Mouse (Mus musculus): Measurements from ENCODE around the gene Dchs1. TPM values are rescaled to one million over a fixed set of nuclear protein-coding genes. Genes with fewer than 3 reads are reported as not detected.
A peak's percentile ranks its signal among the peaks of the same experiment; 100 is the strongest.
"Not testable (repeated sequence)": the region's sequence is repeated elsewhere in the genome, so short reads cannot be mapped to it uniquely, and the experiment has no call there.

Dchs1 gene
- polyA plus RNA-seq, 1 experiment from 2014 or later = 13.4 TPM

DNA sequence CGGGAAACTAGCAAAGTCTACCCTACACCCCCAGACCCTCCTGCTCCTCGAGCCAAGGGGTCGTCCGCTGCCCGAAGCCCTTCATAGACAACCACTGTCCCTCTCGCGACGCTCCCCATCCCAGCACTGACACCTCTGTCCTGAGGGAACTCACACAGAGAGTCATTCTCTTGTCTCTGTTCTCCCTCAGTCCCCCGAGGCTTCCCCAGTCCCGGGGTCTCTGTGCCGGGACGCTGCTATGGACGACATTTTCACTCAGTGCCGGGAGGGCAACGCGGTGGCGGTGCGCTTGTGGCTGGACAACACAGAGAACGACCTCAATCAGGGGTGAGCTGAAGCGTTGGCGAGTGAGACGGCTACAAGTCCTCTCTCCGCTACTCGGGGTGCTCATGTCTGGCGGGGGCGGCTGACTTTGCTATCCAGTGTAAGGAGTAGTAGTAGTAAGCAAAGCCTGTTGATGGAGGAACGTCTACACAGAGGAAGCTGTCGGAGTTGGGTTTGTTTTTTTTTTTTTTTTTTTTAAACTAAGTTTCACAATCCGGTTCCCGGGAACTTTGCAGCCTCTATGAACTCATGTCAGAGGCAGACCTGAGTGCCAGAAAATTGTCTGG lies 50.4 kb downstream of the Dchs1 start, which contains the start of gene Rrp8:
Gene Rrp8, minus strand, starts transcription at position 475 of the 611 bp plus-strand sequence.
- peaks cover 42% of the 10 kb centered on the region for H3K4me1 ChIP-seq (replicated peaks)
- no peak for DNase-seq (ENCODE audit: low spot score)
- H3K27me3 ChIP-seq (ENCODE audit: insufficient read depth, poor library complexity, severe bottlenecking) = no peaks in the 10 kb centered on the region
- WGBS = under 1% methylated on average over 30 of the region's 30 CpGs
- peaks cover 54% of the 10 kb centered on the region for H3K36me3 ChIP-seq
- no peaks in the 10 kb centered on the region for H3K9me3 ChIP-seq
- peak within 1 kb of the TSS; percentile 96 for H3K27ac ChIP-seq
- peak within 1 kb of the TSS; percentile 89 for H3K4me3 ChIP-seq

DNA sequence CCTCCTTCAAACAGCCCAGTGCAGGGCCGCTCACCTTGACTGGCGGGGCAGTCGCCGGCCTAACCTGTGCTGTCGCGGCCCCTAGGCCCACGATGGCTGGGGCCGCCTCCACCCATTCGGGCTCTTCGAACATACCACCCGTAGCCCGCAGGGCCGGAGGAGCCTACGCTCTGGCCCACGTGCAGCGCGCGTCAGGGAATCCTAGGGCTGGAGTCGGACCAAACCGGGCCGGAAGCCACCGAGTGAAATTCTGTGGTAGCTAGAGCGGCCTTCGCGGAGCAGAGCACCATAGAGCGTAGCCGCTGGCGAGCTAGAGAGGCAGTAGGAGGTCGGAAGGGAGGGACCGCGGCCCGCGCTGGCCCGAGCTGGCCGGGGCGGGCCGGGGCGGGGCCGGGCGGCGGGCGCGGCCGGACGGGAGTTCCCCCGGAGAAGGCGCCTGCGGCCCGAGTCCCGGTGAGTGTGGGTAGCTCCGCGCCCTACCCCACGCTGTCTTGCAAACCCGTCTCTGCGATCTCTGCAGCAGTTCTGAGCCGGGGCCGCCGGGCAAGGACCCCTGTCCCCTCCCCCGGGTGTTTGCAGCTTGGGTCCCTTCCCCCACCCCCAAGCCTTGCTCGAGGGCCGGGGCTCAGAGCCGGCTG lies 51.1 kb downstream of the Dchs1 start, which contains the start of gene Ilk:
Gene Ilk, plus strand, starts transcription at position 329 of the 638 bp plus-strand sequence.
- Histone ChIP-seq H3K27me3 (ENCODE audit: insufficient read depth, poor library complexity, severe bottlenecking) (no peaks in the 10 kb centered on the region), H3K9me3 (no peaks in the 10 kb centered on the region), H3K4me1 (replicated peaks) (peaks cover 42% of the 10 kb centered on the region), H3K4me3 (peak within 1 kb of the TSS; percentile 89), H3K27ac (peak within 1 kb of the TSS; percentile 96), H3K36me3 (peaks cover 54% of the 10 kb centered on the region)
- under 1% methylated on average over 62 of the region's 62 CpGs for WGBS
- DNase-seq (ENCODE audit: low spot score) = peak; percentile 90

DNA sequence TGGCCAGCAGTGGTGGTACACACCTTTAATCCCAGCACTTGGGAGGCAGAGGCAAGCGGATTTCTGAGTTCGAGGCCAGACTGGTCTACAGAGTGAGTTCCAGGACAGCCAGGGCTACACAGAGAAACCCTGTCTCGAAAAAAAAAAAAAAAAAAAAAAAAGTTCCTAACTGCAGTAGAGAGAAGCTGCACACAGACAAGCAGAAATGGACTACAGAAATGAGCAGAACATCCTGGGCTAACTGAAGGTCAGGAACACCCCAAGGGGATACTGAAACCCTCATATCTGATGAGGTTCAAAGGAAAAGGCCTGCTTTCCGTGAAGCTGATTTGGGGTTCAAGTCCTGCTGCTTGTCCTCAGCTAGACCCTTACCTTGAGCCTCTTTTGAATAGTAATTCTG lies 52.0 kb downstream of the Dchs1 start:
- peaks cover 54% of the 10 kb centered on the region for H3K36me3 ChIP-seq
- H3K27me3 ChIP-seq (ENCODE audit: insufficient read depth, poor library complexity, severe bottlenecking); DNase-seq (ENCODE audit: low spot score); H3K9me3 ChIP-seq: not testable (repeated sequence)
- WGBS = 62% methylated on average over 4 of the region's 4 CpGs
- H3K27ac ChIP-seq = peak overlapping the region; percentile 96
- peaks cover 42% of the 10 kb centered on the region for H3K4me1 ChIP-seq (replicated peaks)
- H3K4me3 ChIP-seq = peak overlapping the region; percentile 89

DNA sequence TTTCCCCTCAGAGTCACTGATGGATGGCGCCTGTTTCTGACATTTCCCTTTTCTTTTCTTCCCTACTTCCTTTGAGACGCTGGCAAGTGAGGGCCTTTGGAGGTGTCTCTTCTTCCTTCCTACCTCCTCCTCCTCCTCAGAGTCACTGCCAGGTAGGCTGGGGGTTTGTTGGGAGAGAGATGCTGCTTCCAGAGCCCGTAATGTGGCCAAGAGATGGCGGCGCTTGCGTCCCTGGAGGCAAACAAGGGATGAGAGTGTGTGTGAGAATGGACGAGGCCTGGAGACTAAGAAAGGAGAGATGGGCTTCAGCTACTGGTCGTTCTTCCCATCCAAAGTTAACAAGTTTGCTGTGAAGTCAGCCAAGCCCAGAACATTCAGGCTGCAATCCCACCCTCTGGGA lies 52.6 kb downstream of the Dchs1 start:
- 91% methylated on average over 8 of the region's 8 CpGs for WGBS
- peak overlapping the region; percentile 89; the same call in 1 of the 2 replicates for H3K4me3 ChIP-seq
- peaks cover 42% of the 10 kb centered on the region for H3K4me1 ChIP-seq (replicated peaks)
- H3K27me3 ChIP-seq (ENCODE audit: insufficient read depth, poor library complexity, severe bottlenecking) = no peaks in the 10 kb centered on the region
- H3K36me3 ChIP-seq = peaks cover 54% of the 10 kb centered on the region
- no peak overlapping the region for H3K27ac ChIP-seq
- no peak for DNase-seq (ENCODE audit: low spot score)
- H3K9me3 ChIP-seq = no peaks in the 10 kb centered on the region

DNA sequence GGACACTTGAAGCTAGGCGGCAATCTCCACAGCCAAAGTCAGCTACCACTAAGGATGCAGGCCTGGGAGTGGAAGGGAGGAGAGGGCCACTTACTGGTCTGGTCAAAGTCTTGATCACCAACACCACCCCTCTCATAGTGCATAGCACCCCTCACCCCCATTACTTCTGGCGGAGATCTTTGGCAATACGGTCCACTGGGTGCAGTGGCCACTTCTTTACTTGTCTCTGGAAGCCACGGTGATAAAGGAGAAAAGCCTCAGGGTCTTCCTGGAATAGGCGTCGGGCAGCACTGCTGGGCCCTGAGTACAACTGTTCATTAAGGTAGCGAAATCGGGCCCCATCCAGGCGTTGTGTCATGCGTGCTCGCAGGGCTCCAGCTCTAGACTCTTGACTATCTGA lies 53.6 kb downstream of the Dchs1 start:
- 97% methylated on average over 11 of the region's 11 CpGs for WGBS
- Histone ChIP-seq H3K9me3 (no peaks in the 10 kb centered on the region), H3K36me3 (peaks cover 60% of the 10 kb centered on the region), H3K4me3 (no peak overlapping the region), H3K27me3 (ENCODE audit: insufficient read depth, poor library complexity, severe bottlenecking) (no peaks in the 10 kb centered on the region), H3K27ac (no peak overlapping the region), H3K4me1 (replicated peaks) (peaks cover 35% of the 10 kb centered on the region)
- DNase-seq (ENCODE audit: low spot score) = no peak

DNA sequence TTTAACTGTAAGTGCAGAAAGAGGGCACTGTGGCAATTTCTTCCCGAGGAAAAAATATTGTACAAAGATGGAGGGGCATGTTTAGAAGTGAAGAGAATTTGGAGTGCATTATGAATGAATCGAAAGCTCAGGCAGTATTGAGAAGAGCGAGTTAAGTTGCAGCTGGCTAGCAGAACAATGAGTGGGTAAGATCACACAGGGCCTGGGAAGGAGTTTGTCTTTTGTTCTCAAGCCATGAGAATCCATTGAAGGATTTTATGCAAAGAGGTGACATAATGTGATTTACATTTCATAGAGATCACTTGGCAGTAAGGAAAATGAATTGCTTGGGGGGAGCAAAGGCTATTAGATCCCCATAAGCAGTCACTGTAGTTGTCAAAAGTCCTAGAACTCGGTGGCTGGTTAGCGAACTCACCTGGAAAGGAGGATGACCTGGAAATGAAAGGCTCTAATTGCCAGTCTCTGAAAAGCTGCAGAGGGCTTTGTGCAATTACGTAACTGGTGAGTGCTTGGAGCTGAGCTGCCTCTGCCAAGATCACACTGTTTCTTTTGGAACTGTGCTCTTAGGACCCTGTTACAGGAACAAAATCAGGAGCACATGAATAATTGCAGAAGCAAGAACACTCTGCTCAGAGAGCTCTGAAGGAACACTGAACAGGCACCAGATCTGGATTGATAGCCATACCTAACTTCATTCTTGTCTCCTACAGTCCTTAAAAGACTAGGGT lies 58.6 kb downstream of the Dchs1 start:
- no peak overlapping the region for H3K4me3 ChIP-seq
- peaks cover 52% of the 10 kb centered on the region for H3K36me3 ChIP-seq
- no peaks in the 10 kb centered on the region for H3K27me3 ChIP-seq (ENCODE audit: insufficient read depth, poor library complexity, severe bottlenecking)
- 71% methylated on average over 6 of the region's 6 CpGs for WGBS
- no peaks in the 10 kb centered on the region for H3K9me3 ChIP-seq
- peak overlapping the region; percentile 50 for H3K27ac ChIP-seq
- H3K4me1 ChIP-seq (replicated peaks) = peaks cover 7% of the 10 kb centered on the region
- no peak for DNase-seq (ENCODE audit: low spot score)

DNA sequence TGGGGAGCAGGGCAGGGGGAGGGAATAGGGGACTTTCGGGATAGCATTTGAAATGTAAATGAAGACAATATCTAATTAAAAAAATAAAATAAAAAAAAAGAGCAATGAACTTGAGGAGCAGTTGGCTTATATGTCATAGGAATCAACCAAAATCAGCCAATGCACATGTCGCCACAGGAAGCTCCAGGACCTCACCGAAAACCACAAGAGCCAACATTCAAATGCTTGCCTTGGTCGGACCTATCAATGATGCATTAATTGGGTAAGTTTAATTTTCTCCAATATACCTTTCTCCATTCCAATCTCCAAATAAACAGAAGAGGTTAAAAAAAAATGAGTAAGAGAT lies 60.5 kb downstream of the Dchs1 start:
- Histone ChIP-seq H3K9me3 (no peaks in the 10 kb centered on the region), H3K4me1 (replicated peaks) (peaks cover 7% of the 10 kb centered on the region), H3K27ac (no peak overlapping the region), H3K4me3 (no peak overlapping the region), H3K27me3 (ENCODE audit: insufficient read depth, poor library complexity, severe bottlenecking) (no peaks in the 10 kb centered on the region), H3K36me3 (peaks cover 32% of the 10 kb centered on the region)
- DNase-seq (ENCODE audit: low spot score) = no peak
- 93% methylated on average over 4 of the region's 4 CpGs for WGBS

DNA sequence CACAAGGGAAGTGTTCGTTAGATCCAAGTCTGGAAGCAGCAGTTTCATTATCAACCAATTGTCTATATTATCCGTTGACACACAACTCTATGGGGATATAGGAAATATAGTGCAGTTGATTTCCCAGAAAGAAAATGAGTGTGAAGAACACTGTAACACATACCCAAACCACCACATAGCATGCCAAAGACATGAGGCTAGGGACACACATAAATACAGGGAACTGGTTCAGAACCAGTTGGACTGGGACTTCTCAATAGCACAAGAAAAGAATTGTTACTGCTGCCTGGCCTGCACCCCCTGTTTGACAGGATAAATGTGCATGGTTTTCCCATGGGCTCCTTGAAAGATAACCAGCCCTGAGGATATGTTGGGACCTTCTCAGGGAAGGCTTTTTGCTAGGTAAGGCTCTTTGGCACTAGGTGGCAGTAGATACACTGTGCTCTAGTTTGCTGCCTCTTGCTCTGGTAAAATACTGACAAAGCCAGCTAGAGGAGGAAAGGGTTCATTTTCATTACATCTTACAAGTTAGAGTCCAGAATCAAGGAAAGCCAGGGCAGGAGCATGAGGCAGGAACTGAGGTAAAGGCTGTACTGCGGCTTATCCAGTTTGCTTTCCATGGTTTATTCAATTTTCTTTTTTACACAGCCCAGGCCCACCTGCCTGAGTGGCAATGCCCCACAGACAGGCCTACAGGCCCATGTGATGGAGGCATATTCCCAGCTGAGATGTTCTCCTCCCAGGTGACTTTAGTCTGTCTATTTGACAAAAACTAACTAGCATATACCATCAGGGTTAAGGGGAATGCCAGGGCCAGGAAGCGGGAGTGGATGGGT lies 61.1 kb downstream of the Dchs1 start:
- Histone ChIP-seq H3K4me1 (replicated peaks) (peaks cover 7% of the 10 kb centered on the region), H3K9me3 (no peaks in the 10 kb centered on the region), H3K27ac (no peak overlapping the region), H3K36me3 (peaks cover 27% of the 10 kb centered on the region), H3K27me3 (ENCODE audit: insufficient read depth, poor library complexity, severe bottlenecking) (no peaks in the 10 kb centered on the region), H3K4me3 (no peak overlapping the region)
- peak; percentile 26 for DNase-seq (ENCODE audit: low spot score)
- 84% methylated on average over 4 of the region's 4 CpGs for WGBS

DNA sequence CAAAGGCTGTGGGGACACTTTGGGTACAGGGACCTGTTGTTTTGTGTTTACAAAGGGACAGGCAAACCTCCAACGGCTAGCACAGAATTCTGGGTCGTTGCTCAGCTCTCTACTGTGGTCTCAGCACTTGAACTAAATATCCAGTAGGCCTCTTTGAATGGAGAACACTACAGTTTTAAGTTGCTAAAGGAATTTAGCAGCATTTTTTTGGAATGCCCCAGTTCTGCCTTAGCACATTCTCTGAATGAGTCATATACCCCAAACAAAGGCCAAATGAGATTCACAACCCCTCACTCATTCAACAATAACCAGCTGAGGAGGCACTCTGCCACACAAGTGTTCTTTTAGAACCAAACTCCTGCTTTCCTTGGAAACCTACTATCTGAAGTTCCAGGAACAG lies 65.5 kb downstream of the Dchs1 start:
- Histone ChIP-seq H3K9me3 (no peaks in the 10 kb centered on the region), H3K27me3 (ENCODE audit: insufficient read depth, poor library complexity, severe bottlenecking) (no peaks in the 10 kb centered on the region), H3K27ac (no peak overlapping the region), H3K36me3 (no peaks in the 10 kb centered on the region), H3K4me3 (no peak overlapping the region), H3K4me1 (replicated peaks) (no peaks in the 10 kb centered on the region)
- DNase-seq (ENCODE audit: low spot score) = no peak
- WGBS = 75% methylated on average over 2 of the region's 2 CpGs

DNA sequence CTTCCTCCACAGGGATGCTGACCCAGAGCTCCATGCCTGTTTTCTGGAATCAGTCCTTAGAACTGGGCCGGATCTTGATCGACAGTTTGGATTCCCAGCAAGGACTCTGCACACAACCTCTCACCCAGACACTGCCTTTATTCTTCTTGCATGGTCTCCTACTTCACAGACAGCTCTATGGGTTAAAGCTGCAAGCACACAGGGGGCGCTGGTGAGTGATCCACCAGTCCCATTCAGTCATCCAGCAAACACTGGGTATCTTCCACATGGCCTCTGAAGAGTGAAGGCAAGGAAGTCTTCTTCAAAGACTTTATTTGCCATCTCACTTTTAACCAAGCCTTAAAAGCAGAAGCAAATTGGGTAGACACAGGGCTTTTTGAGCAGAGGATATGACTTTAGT lies 72.1 kb downstream of the Dchs1 start:
- H3K36me3 ChIP-seq = no peaks in the 10 kb centered on the region
- no peak overlapping the region for H3K4me3 ChIP-seq
- H3K27me3 ChIP-seq (ENCODE audit: insufficient read depth, poor library complexity, severe bottlenecking) = no peaks in the 10 kb centered on the region
- no peak for DNase-seq (ENCODE audit: low spot score)
- WGBS = 58% methylated on average over 3 of the region's 3 CpGs
- H3K9me3 ChIP-seq = no peaks in the 10 kb centered on the region
- no peak overlapping the region for H3K27ac ChIP-seq
- no peaks in the 10 kb centered on the region for H3K4me1 ChIP-seq (replicated peaks)

DNA sequence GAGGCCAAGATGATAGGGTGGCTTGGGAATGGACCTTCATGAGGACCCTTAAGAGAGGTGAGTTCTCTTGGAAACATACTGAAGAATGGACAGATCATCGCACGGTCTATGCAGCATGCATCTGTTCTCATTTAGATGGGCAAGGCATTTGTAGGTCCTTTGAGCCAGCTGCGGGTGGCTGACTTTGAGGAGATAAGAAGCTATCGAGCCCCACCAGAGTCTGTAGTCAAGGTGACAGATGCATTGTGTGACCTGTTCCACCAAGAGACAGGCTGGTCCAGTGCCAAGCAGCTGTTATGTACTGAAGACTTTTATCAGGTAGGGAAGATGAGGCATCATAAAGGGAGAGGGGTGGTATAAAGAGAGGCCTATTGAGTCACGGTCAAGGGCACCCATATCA lies 78.7 kb downstream of the Dchs1 start:
- Histone ChIP-seq H3K9me3 (no peaks in the 10 kb centered on the region), H3K27ac (no peak overlapping the region), H3K4me1 (replicated peaks) (no peaks in the 10 kb centered on the region), H3K36me3 (no peaks in the 10 kb centered on the region), H3K4me3 (no peak overlapping the region), H3K27me3 (ENCODE audit: insufficient read depth, poor library complexity, severe bottlenecking) (no peaks in the 10 kb centered on the region)
- 93% methylated on average over 5 of the region's 5 CpGs for WGBS
- no peak for DNase-seq (ENCODE audit: low spot score)

DNA sequence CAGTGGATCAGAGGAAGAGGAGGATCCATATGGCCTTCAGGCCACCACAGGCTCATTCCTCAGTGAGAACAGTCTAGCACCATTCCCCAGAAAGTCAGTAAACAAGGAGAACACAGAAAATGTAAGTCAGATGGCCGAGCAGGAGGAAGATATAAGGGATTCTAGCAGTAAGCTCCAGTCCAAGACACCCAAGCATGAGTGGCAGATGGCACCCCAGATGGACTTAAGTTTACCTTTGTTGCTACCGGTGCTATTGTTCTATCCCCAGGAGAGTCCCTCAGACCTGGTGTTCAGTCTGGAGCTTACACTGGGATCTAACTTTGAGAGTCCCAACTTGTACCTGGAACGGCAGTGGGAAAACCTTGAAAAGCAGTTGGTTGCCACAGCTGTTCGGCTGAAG lies 83.6 kb downstream of the Dchs1 start:
- Histone ChIP-seq H3K27me3 (ENCODE audit: insufficient read depth, poor library complexity, severe bottlenecking) (no peaks in the 10 kb centered on the region), H3K4me3 (no peak overlapping the region), H3K27ac (no peak overlapping the region), H3K9me3 (no peaks in the 10 kb centered on the region), H3K4me1 (replicated peaks) (no peaks in the 10 kb centered on the region), H3K36me3 (no peaks in the 10 kb centered on the region)
- WGBS = 91% methylated on average over 4 of the region's 4 CpGs
- no peak for DNase-seq (ENCODE audit: low spot score)

All from hindbrain, embryonic 10.5 days (tissue).